ENCODE assay signal across 30 mouse cellular contexts in the genomic region with DNA sequence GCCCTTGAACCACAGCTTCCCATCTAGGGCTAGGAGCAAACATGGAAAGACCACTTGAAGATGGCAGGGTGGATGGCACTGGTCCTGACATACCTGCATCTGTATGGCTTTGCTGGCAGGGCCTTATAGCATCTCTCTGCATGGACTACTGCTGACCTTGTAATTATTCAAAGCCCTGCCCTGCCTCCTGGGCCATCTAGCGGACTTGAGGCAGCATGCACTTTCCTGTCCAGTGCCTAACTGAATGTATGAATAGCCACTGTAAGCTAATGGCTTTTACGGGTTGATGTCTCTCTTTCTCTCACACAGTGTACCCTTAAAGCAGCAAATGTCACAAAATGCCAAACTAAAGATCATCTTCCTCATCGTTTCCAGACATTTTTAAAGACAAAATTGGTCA.
DNase-seq lines count a peak whose midpoint lies in the region; ATAC-seq and TF ChIP-seq lines count a peak whose summit lies in the region.
"Had no signal": no experiment of that assay in that cellular context is flagged by ENCODE, and none has a peak within 500 bp of the region (broad histone marks: within the 10 kb centered on the region; RNA-seq: fewer than 3 reads in every experiment).

No protein-coding gene starts in this region.

- H3K4me2 ChIP-seq in kidney, postnatal 0 days (ENCODE audit: low read length), result no peak overlapping the region
- H3K4me2 ChIP-seq in midbrain, embryonic 13.5 days (replicated peaks), result no peak overlapping the region
- H3K4me2 ChIP-seq in midbrain, embryonic 15.5 days, result no peak overlapping the region
- H3K4me2 ChIP-seq: heart, embryonic 11.5 days; hindbrain, embryonic 15.5 days; limb, embryonic 12.5 days; liver, embryonic 11.5 days; neural tube, embryonic 13.5 days had no signal

- no peak overlapping the region for H3K27ac ChIP-seq in kidney, postnatal 0 days
- H3K27ac ChIP-seq in midbrain, embryonic 13.5 days, result no peak overlapping the region
- no peak overlapping the region for H3K27ac ChIP-seq in midbrain, embryonic 15.5 days
- H3K27ac ChIP-seq: gastrocnemius, adult 2 months; hindbrain, embryonic 15.5 days; left cerebral cortex, adult 2 months; limb, embryonic 12.5 days; midbrain, embryonic 10.5 days; neural tube, embryonic 13.5 days had no signal

- no peak for ATAC-seq in kidney, postnatal 0 days (replicated peaks; ENCODE audit: low FRiP score, low read depth)
- ATAC-seq in midbrain, embryonic 13.5 days, result 0 out of 2 replicates have a peak, but pooled peaks have one; percentile 30
- ATAC-seq in midbrain, embryonic 15.5 days (replicated peaks), result no peak
- ATAC-seq: activated CD4-positive, CD25-positive, alpha-beta regulatory T cell, adult 4 months; forebrain, embryonic 14.5 days had no signal

- no peak overlapping the region for H3K4me3 ChIP-seq in kidney, postnatal 0 days (replicated peaks; ENCODE audit: low read depth, low read length)
- no peak overlapping the region for H3K4me3 ChIP-seq in midbrain, embryonic 13.5 days (replicated peaks)
- no peak overlapping the region for H3K4me3 ChIP-seq in midbrain, embryonic 15.5 days
- H3K4me3 ChIP-seq: gastrocnemius, adult 2 months; hindbrain, embryonic 15.5 days; left cerebral cortex, adult 2 months; limb, embryonic 12.5 days; midbrain, embryonic 10.5 days; myocyte; neural tube, embryonic 13.5 days had no signal

- DNase-seq in embryo, embryonic 11 days, result peak; percentile 16
- no peak for DNase-seq in embryo, embryonic 9.5 days (ENCODE audit: extremely low spot score)
- no peak for DNase-seq in kidney, postnatal 0 days (ENCODE audit: low spot score)
- no peak for DNase-seq in kidney, adult 8-10 months
- DNase-seq in retina, postnatal 1 day, result peak; percentile 34
- DNase-seq: adrenal gland, adult 2 months; adrenal gland, postnatal 36 days; cerebellum, adult 2 months; cerebellum, postnatal 14 days; gastrocnemius, adult 2 months; gastrocnemius, postnatal 36 days; heart, adult 18-20 months; kidney, adult 9 months; kidney, postnatal 14 days; lung, postnatal 10 days; spleen, adult 18-20 months; thymus, postnatal 14 days had no signal

- no peaks in the 10 kb centered on the region for H3K27me3 ChIP-seq in kidney, postnatal 0 days (ENCODE audit: insufficient read depth, low read length)
- H3K27me3 ChIP-seq in midbrain, embryonic 13.5 days, result no peaks in the 10 kb centered on the region
- H3K27me3 ChIP-seq in midbrain, embryonic 15.5 days (replicated peaks), result no peaks in the 10 kb centered on the region
- H3K27me3 ChIP-seq: CH12.LX; hindbrain, embryonic 15.5 days; limb, embryonic 12.5 days; neural tube, embryonic 13.5 days had no signal

- no peaks in the 10 kb centered on the region for H3K4me1 ChIP-seq in kidney, postnatal 0 days (replicated peaks; ENCODE audit: insufficient read depth, low read length)
- H3K4me1 ChIP-seq in midbrain, embryonic 13.5 days (replicated peaks), result peaks cover 6% of the 10 kb centered on the region; the same call in 1 of the 2 replicates
- H3K4me1 ChIP-seq in midbrain, embryonic 15.5 days, result peaks cover 10% of the 10 kb centered on the region
- H3K4me1 ChIP-seq: hindbrain, embryonic 15.5 days; limb, embryonic 12.5 days had no signal

- WGBS in kidney, postnatal 0 days, result 79% methylated on average over 3 of the region's 3 CpGs
- 70% methylated on average over 3 of the region's 3 CpGs for WGBS in midbrain, embryonic 13.5 days
- 71% methylated on average over 3 of the region's 3 CpGs for WGBS in midbrain, embryonic 15.5 days

- peak; percentile 39; the same call in 1 of the 2 replicates for TF ChIP-seq CTCF in kidney, postnatal 0 days (IDR thresholded peaks at IDR 0.05; ENCODE audit: low read depth)

- no peak overlapping the region for H3K9ac ChIP-seq in kidney, postnatal 0 days (ENCODE audit: low read depth, low read length)
- H3K9ac ChIP-seq in midbrain, embryonic 13.5 days (replicated peaks), result no peak overlapping the region
- H3K9ac ChIP-seq in midbrain, embryonic 15.5 days, result no peak overlapping the region
- H3K9ac ChIP-seq: hindbrain, embryonic 15.5 days; limb, embryonic 12.5 days; neural tube, embryonic 13.5 days had no signal

- H3K36me3 ChIP-seq in kidney, postnatal 0 days (ENCODE audit: insufficient read depth, low read length), result no peaks in the 10 kb centered on the region
- no peaks in the 10 kb centered on the region for H3K36me3 ChIP-seq in midbrain, embryonic 13.5 days
- no peaks in the 10 kb centered on the region for H3K36me3 ChIP-seq in midbrain, embryonic 15.5 days (replicated peaks)
- H3K36me3 ChIP-seq: hindbrain, embryonic 15.5 days; limb, embryonic 12.5 days; midbrain, embryonic 10.5 days; neural tube, embryonic 13.5 days had no signal

- no peaks in the 10 kb centered on the region for H3K9me3 ChIP-seq in kidney, postnatal 0 days (replicated peaks; ENCODE audit: low read length)
- no peaks in the 10 kb centered on the region for H3K9me3 ChIP-seq in midbrain, embryonic 13.5 days
- H3K9me3 ChIP-seq in midbrain, embryonic 15.5 days, result no peaks in the 10 kb centered on the region
- H3K9me3 ChIP-seq: hindbrain, embryonic 15.5 days; limb, embryonic 12.5 days; midbrain, embryonic 10.5 days; neural tube, embryonic 13.5 days had no signal

Comparison
In these comparisons a context has a peak if more than half of its experiments do, and no peak if none do; other contexts are left out.
1. DNase-seq: peak in embryo, embryonic 11 days (single experiment) and retina, postnatal 1 day (single experiment); none in embryo, embryonic 9.5 days (single experiment), kidney, postnatal 0 days (single experiment) and kidney, adult 8-10 months (0 of 2).